Mouse (Mus musculus): ENCODE data around the gene Tada2b.

Tada2b gene

DNA sequence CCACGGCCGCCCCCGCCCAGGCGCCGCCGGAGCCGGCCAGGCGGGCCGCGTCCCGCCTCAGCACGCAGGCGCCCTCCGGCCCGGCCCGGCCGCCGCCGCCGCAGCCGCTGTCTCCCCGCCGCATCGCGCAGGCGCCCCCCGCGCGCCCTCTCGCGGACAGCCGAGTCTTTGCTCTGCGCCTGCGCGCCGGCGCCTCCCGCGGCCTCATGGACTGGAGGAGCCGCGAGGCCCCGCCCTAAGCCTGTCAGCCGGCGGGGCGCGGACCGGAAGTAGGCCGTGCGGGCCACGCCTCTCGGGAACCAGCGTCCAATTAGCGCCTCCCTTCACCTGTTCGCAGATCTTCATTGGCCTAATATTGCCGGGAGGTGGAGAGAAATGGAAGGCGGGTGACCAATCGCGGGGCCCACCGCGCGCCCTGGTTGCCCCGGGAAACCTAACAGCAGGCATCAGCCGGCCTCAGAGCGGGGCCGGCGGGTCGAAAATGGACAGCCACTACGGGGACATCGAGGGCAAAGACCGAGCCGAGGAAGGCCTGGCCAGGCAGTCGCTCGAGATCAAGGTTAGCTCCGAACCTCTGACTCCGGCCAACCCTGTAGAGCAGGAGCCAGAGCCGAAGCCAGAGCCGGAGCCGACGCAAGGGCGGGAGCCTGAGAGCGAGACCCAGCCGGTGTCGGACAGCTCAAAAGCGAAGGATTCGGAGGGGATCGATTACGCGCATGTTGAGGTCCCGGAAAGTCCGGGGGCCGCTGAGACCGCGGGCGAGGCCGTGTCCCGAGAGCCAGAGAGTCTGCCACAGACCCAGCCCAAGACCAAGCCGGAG lies at the start of gene Tada2b, which contains the start of gene Ccdc96:
TSS of gene Tada2b (minus strand) at position 115 of the 820 bp plus-strand sequence.
TSS of gene Ccdc96 (plus strand) at position 418 of the 820 bp plus-strand sequence.
- peak; percentile 97 for DNase-seq (ENCODE audit: low spot score)

DNA sequence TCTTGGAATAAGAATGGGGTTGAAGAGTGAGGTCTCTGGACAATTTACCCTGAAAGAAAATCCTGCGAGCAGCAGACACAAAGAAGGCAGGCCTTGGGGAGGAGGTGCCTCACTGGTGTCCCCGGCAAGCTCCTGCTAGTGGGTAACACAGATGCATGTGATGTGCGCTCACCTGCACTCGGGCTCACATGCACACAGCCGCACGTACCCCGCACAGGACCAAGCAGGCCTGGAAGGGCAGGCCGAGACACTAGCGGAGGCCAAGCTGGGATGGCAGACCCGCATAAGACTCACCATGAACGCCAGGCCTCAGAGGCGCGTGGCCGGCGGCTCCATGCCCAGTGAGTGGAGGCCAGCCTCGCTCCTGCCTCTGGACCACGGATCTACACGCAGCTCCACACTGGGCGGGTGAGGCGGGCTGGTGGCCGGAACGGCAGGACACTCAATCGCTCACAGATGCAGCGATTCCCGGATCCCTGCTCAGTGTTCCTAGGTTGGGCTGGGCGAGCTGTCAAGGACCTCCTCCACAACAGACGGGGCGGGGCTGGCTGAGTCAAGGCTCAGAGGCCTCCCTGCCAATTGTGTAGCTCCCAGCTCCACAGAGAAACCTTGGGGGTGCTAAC lies 46.2 kb upstream of the Tada2b start:
- DNase-seq (ENCODE audit: low spot score), result peak; percentile 87

DNA sequence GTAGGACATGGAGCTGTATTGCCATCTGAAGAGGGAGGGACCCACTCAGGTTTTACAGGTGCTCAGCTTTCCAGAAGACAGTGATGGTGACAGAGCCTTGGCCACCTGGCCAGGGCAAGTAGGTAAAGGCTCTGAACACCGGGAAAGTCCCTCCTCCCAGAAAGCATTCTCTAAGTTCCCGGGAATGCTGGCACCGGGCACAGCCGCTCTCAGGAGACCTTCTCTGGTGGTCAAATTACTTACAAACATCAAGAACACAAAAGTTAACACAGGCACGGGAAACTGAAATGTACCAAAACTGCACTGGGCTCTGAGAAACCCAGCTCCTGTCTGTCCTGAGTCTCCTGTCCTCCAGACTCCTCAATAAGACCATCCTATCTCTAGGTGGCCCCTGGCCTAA lies 45.6 kb upstream of the Tada2b start:
- no peak for DNase-seq (ENCODE audit: low spot score)

DNA sequence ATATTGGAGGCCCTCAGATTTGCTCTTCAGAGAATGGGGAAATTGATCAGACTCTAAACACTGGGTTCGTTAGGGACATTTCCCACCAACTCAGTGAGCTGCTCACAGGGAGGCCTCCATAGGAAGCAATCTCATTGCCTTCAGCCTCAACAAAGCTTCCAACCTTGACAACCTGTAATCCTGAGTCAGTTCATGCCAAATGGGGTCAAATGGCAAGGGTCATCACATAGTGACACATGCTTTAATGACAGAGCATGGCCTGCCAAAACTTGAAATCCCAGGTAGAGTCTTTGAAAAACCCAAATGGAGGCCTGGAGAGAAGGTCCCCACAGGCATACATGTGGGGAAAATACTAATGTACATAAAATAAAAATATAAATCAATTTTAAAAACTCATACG lies 42.8 kb upstream of the Tada2b start:
- DNase-seq (ENCODE audit: low spot score), result no peak

DNA sequence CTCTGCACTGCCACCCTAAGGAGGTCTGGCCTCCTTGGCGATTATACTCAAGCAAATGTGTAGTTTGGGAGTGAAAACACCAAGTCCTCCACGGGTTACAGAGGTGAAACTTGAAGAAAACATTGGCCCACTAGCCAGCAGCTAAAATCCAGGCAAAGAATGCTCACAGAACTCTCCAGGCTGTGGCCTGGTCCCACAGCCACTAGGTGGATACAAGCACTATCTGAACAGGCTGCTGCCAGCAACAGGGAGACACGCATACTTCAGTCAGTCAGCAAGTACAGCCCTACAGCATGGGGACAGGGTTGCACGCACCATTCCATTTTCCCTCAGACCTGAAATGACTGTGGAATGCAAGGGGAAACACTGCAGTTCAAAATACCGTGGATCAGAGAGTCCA lies 42.2 kb upstream of the Tada2b start:
- no peak for DNase-seq (ENCODE audit: low spot score)

DNA sequence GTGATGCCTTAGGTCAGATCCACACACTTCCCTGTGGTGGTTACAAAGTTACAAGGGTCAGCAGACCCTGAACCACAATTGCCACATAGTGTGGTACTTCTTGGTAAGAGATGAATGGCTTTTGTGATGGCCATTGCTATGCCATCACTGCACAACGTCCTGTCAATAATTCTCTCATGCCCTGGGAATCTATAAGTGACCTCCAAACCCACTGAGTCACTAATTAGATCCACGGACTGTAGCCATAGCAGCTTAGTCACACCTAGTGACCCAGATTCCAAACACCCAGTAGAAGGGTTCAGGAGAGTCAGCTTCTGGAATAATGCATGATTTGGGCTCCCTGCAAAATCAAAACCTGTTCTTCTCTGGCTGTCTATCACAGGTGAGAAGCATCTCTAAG lies 41.1 kb upstream of the Tada2b start:
- no peak for DNase-seq (ENCODE audit: low spot score)

DNA sequence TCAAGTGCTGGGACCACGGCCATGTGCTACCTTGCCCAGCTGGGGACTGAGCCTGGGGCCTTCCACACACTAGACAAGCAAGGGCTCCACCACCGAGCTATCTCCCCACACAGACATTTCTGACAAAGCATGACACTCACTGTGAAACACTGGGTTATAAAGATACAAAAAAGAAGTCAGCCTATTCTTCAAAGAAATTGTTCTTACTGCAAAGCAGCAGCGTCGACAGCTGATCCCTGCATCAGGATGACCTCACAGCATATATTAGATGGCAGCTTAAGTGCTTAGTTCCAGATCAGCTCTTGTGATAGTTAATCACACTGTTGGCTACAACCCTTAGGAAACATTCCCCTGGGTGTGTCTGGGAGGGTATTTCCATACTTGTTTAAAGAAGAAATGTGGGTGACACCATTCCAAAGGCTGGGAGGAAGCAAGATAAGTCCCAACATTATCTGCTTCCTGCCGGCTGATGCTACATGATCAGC lies 39.2 kb upstream of the Tada2b start:
- DNase-seq (ENCODE audit: low spot score), result no peak

DNA sequence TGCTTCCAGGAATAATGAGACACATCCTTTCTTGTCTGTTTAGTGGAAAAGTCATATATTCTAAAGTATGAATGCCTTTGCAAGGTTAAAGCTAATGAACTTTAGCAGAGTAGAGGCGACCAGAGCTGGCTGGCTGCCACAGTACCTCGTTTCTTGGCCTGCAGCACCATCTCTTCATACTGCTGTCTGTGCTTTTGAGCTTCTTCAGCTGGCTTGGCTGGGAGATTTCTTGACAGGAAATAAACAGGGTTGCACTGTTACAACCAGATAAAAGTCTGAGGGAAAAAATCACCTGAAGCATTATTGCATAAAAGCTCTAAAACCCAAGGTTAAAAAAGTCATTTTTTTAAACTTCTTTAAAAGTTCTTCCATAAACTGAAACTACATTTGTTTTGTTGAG lies 38.7 kb upstream of the Tada2b start:
- no peak for DNase-seq (ENCODE audit: low spot score)

DNA sequence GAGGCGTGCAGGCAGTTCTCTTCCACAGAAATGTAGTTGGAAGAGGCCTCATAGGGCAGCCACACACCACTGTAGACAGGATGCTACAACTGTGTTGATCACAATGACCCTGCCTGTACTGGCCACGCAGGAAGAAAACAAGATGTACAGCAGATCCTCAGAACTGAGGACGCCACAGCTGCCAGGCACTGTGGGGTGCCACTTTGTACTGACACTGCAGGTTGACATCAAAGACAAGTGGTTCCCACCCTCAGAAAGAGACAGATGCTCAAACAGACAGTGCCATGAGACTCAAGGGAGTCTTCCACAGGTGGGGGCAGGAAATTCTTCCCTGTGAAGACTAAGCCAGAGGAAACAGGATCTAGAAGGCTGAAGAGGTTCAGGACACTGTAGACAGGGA lies 35.7 kb upstream of the Tada2b start:
- DNase-seq (ENCODE audit: low spot score), result no peak

DNA sequence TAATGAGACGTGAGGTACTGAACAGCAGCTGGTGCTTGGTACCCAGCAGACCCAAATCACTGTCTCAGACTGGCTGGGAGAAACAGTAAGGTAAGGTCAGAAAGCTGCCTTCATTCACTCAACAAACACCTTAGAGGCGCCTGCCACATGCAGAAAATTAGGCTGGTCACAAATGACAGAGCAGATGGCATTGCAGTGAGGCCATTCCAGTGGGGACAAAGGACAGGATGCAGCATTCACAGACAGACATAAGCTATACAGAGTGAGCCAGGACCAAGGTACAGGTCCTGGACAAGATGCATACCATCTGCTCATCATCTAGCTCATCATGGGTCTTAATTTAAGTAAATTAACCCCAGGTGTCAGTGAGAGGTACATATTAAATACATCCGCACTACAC lies 33.5 kb upstream of the Tada2b start:
- no peak for DNase-seq (ENCODE audit: low spot score)

DNA sequence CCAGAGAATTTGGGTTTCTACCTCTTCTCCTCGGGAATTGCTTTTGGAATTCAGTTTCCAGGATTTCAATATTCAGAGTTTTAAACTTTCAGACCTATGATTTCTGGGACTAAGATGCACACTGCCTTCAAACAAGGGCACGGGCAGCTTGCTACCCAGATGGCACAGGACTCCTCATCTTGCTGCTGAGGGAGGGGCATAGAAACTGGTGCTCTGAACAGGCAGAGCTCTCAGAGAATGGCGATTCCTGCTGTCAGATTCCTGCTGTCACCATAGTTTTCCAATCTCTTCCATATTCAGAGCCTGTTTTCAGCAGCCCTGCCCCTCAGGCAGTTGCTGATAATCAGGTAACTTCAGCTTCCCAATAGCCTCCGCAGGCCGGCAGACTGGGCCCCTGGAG lies 31.5 kb upstream of the Tada2b start:
- no peak for DNase-seq (ENCODE audit: low spot score)

DNA sequence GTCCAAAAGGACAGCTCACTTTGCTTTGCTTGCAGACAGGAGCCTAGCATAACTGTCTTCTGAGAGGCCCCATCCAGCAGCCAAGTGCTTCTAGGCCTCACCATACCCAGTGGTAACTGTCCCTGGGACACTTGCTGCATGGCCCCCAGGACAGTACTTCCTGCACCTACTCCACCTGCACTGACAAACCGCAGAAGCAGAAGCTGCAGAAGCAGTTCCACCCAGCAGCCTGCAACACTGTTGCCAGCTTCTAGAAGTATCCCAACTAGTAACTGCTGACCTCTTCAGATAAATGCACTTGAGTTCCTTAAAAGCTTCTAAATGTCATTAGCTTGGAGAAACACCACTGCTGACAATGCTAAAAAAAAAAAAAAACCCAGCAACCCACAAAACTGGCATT lies 31.0 kb upstream of the Tada2b start:
- no peak for DNase-seq (ENCODE audit: low spot score)

DNA sequence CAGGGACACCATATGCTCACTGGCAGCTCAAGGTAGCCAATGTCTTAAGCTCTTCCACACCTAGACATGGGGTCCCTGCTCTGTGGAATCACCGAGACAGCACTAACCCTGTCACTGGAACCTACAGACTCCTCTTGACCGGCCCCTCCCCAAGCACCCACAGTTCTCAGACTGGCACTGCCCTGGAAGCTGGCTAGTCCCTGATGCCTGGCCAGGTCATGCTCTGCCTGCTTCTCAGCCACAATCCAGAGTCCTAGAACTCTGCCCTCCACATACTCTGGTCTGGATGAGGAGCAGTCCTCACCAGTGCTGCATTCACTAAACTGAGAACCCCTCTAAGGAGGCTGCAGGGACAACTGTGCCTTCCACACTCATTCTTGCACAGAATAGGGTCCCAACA lies 26.9 kb upstream of the Tada2b start:
- DNase-seq (ENCODE audit: low spot score), result no peak

DNA sequence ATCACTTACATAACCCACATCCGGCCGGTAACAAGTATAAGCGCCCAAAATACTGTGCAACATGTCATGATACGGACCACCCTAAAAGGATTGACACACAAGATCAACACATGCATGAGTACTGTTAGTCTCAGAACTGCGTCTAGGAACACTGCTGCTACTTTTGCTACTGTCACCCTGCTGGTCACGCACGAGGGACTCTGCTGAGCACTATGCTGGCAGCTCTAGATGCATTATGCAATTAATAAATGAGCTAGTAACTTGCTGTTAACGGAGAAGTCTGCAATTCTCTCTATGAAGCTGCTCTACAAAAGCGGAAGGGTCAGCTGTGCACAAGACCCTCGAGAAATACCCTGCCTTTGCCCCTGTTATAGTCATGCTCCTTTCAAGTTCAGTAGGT lies 24.3 kb upstream of the Tada2b start:
- DNase-seq (ENCODE audit: low spot score), result no peak

DNA sequence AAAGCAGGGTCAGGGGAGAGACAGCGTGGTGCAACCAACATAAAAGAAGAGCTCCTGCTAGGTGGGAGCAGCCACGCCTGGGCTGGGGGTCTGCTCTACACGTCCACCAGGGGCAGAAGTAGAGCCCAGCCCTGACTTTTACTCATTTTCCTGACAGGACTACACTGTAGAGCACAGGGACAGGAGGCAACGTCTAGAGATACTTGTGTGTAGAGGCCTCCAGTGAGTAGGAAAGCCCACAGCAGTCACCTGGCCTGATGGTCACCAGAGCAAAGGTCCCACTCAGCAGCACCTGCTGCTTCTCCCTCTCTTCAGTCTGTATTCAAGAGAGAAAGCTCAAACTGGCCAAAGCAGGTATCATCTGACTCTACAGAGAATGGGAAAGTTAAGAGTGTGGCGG lies 21.6 kb upstream of the Tada2b start:
- DNase-seq (ENCODE audit: low spot score), result no peak

DNA sequence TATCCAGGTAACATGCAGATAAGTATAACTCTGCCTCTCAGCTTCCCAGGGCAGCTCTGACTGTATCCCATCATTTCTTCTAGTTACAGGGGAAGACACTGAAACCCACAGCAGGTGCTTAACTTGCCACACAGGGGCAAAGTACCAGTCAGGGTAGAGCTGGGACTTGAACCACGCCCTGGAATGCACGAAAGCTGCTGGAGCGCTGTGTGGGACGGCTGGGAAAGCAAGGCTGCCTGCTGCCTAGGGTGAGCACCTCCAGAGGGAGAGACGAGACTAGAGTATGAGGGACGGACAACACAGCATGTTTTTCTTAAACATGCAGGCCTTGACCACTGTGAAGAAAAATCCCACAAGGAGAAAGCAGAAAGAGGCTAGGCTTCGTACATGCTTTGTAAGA lies 21.1 kb upstream of the Tada2b start:
- no peak for DNase-seq (ENCODE audit: low spot score)

DNA sequence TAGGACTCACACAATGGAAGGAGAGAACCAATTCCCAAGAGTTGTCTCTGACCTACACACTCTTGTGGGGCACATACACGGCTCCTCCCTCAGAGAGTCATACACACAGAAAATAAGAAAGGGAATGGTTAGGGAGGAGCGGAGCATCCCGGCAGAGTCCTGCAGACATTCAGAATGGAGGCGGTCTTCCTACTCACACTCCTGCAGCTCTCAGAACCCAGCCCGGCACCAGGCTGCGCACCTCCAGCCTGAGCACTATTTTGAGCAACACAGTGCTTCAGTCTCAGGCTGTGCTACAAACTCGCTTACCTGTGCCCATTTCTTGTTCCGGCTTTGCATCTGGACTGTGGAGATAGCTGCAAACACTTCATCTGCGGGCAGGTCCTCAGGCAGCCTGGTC lies 10.6 kb upstream of the Tada2b start:
- DNase-seq (ENCODE audit: low spot score), result no peak

DNA sequence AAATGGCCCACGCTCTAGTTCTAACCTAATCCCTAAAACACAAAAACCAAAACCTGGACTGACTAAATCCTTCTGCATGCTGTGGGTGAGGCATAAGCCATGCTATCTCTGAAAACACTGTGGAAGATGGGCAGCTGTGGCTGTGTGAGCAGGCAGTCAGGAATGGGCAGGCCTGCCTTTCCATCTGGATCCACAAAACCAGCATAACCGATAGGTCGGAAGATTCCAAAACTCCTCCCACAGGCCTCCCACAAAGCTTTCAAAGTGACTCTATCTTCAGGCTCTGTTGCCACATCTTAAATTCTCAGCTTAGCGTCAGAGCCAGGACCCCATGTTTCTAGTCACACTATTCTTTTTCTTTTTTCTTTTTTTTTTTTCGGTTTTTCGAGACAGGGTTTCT lies 9.8 kb upstream of the Tada2b start:
- peak; percentile 40 for DNase-seq (ENCODE audit: low spot score)

DNA sequence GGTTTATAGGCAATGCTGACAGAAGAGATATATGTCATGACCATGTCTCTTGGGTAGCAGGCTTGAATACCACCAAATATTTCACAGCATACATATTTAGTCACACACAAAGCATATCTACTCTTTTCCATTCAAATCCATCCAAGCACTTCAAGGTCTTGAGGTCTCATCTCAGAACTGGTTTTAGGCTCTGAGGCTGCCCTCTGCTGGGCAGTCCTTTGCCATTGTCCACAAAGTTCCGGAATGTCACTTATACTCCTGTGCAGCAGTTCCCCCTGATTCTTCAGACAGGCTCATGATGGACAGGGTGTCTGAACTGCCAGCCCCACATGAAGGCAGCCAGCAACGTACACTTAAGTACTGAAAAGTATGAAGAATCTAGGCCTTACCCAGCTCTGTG lies 5.1 kb upstream of the Tada2b start:
- no peak for DNase-seq (ENCODE audit: low spot score)

DNA sequence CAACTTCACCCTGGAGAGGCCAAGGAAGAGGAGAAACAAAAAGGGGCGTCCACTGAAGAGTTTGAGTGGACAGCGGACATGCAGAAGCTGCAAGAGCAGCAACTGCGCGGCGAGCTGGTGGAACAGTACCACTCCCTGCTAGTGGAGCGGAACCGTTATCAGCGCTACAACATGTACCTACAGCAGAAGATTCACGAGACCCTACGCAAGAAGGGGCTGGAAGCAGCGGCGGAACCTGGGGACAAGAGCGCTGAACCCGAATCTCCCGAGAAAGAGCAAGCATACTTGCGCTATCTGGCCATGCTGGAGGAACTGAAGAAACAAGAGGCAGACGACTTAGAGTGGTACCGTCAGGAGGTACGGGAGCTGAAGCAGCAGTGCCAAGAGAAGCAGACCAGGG lies 1.2 kb upstream of the Tada2b start:
- DNase-seq (ENCODE audit: low spot score), result no peak

DNA sequence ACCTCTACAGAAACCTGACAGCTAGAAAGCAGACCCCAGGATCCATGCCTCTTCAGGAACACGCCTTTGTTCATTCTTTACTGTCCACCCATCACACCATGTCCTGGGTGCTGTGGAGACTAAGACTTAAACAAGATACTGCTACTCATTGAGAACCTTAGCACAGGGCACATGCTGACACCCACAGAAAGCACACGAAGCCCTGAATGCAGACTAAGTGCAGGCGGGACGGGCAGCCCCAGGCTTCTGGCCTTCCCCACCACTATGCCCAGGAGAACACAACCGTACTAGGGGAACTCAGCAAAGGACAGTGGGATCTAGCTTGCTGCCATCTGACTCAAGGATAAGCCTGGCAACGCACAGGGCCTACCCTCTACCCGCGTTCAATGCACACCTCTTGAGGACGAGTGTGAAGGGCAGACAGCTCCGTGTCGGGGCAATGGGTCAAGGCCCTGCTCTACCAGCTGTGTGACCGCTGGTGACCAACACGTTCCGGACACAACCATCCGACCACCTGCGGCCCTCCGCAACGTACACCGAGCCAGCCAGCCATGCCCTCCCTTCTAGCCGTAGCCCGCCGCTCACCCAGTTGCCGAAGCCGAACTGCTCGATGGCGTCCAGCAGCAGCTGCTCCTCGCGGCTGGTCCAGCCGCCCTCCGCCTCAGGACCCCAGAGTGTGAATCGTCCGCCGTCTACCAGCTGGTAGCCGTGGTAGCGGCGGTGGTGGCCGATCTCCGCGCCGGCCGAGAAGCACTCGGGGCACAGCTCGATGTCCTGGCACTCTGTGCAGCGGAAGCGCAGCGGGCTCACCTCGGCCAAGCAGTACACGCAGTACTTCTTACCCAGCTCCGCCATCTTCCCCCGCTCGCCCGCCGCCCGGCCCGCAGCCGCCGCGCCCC lies 633 bp downstream of the Tada2b start:
- DNase-seq (ENCODE audit: low spot score), result no peak

DNA sequence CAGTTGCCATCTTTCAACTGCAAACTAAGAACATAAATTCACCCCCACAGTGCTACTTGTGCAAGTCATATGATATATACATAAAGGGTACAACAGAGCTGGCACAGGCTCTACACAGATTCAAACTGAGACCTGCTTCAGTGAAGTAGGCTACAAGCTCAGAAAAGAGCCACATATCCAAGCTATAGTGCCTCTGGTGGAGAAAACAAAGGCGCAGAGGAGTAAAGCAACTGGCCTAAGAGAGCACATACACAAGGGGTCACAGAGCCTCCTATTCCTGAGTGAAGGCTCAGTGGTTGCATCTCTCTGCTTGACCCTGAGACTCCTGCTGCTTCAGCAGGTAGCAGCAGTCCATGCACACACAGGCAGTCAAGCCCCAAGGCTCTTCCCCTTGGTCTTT lies 3.0 kb downstream of the Tada2b start:
- DNase-seq (ENCODE audit: low spot score), result no peak

DNA sequence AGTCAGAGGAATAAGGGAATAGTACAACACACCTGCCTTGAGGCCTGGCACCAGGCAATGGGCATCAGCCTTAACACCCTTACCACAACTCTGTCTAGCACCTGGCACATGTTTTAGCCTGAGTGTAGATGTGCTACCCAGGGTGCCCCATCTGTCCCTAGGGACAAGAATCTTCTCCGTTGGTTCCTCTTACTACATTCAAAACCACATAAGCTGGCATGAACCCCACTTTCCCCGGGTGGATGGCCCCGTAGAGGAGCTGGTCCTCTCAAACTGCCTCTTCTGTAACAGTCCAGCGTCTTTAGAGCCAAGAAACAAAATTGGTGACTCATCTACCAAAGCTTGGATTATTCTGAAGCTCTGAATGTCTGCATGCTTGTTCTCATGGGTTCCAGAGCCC lies 3.7 kb downstream of the Tada2b start:
- DNase-seq (ENCODE audit: low spot score), result no peak
